Mouse (Mus musculus) telencephalon, adult 2 months (tissue): Measurements from ENCODE around the gene Olfr889.
"Not testable (repeated sequence)": the region's sequence is repeated elsewhere in the genome, so short reads cannot be mapped to it uniquely, and the experiment has no call there.

Source experiments
- DNase-seq: peaks from one replicate; pipeline ENCODE4 v3.0.0-alpha.2; 2011; ENCODE audit warnings: low read depth, low spot score

The Olfr889 gene

GRCm38 (mm10) chr9:38114898-38115297 lies at the start of gene Olfr889:
TSS of gene Olfr889 (plus strand) at chr9:38115198.
- DNase-seq = no peak

GRCm38 (mm10) chr9:38083772-38084171 lies 31.2 kb upstream of the Olfr889 start, which contains the start of gene Olfr887:
TSS of gene Olfr887 (plus strand) at chr9:38084072.
- DNase-seq = no peak

- DNase-seq = no peak
Measured at GRCm38 (mm10) chr9:38107828-38108227, 7.2 kb upstream of the Olfr889 start, which contains the start of gene Olfr888. TSS of gene Olfr888 (plus strand) at chr9:38108128.

DNA sequence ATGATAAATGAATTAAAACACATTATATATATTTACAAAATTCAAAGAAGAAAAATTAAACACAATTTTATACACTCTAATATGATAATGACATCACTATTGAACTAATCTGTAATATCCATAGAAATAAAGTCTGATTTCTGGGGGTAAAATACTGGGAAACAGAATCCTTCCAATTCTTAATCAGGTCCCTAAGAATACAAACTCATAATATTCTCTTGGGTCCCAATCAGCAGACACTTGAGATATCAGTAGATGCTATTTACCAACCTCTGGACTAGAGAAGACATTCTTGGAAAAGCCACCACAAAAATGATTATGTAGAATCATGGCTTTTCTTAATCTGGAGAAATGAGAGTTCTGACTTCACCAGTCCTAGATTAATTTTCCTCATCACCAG lies 27.2 kb downstream of the Olfr889 start, which contains the start of gene Olfr890:
TSS of gene Olfr890 (plus strand) at position 301 of the 400 bp plus-strand sequence.
- DNase-seq = no peak

- DNase-seq = not testable (repeated sequence)
Measured at GRCm38 (mm10) chr9:38168341-38168740, 53.3 kb downstream of the Olfr889 start.
